Mouse (Mus musculus) stomach, embryonic 15.5 days (tissue): ENCODE data around the gene AC161166.1. TPM values are rescaled to one million over a fixed set of nuclear protein-coding genes. Genes with fewer than 3 reads are reported as not detected.

Experiments
- ATAC-seq: fragments of 200-750 bp; cut with Nextera tagmentation; 2 replicates; pipeline ENCODE4 v1.8.0; 2017; ENCODE audit warnings: low read depth, moderate number of reproducible peaks, moderate TSS enrichment; ENCODE audit not compliant: insufficient read depth, low FRiP score
- H3K27ac ChIP-seq: fragments of 300-500 bp; sonication (generic); 2 replicates; pipeline ENCODE4 v1.5.1; 2015; ENCODE audit warnings: mild to moderate bottlenecking, inconsistent platforms
- H3K27me3 ChIP-seq: fragments of 300-500 bp; sonication (generic); replicated peaks from 2 replicates; pipeline ENCODE4 v1.6.1; 2015; ENCODE audit warnings: inconsistent platforms
- H3K36me3 ChIP-seq: fragments of 300-500 bp; sonication (generic); 2 replicates; pipeline ENCODE4 v1.6.1; 2015; ENCODE audit warnings: inconsistent platforms
- H3K4me1 ChIP-seq: fragments of 300-500 bp; sonication (generic); 2 replicates; pipeline ENCODE4 v1.6.1; 2015; ENCODE audit warnings: inconsistent platforms
- H3K4me2 ChIP-seq: fragments of 300-500 bp; sonication (generic); 2 replicates; pipeline ENCODE4 v1.6.1; 2015; ENCODE audit warnings: mild to moderate bottlenecking, inconsistent platforms
- H3K4me3 ChIP-seq: fragments of 300-500 bp; sonication (generic); replicated peaks from 2 replicates; pipeline ENCODE4 v1.5.1; 2015; ENCODE audit warnings: inconsistent platforms
- H3K9ac ChIP-seq: fragments of 300-500 bp; sonication (generic); 2 replicates; pipeline ENCODE4 v1.6.1; 2015; ENCODE audit warnings: inconsistent platforms
- H3K9me3 ChIP-seq: fragments of 300-500 bp; sonication (generic); 2 replicates; pipeline ENCODE4 v1.6.1; 2016; ENCODE audit warnings: inconsistent platforms
- WGBS: fragments of 180-500 bp; shearing (Covaris S2); methylation state at CpG from one replicate; pipeline ENCODE4 v1.1.7; 2015; 5-methylcytosine and 5-hydroxymethylcytosine counted together
- polyA plus RNA-seq: library from polyadenylated mRNA; unstranded; fragments of >200 nt; fragmentation: Nextera tagmentation; extraction: Ambion mirVana; gene quantifications from 2 replicates; pipeline ENCODE4 v1.2.1, GENCODE M21; 2015

AC161166.1 gene
- polyA plus RNA-seq, 1 experiment from 2014 or later, result 0.40 TPM

DNA sequence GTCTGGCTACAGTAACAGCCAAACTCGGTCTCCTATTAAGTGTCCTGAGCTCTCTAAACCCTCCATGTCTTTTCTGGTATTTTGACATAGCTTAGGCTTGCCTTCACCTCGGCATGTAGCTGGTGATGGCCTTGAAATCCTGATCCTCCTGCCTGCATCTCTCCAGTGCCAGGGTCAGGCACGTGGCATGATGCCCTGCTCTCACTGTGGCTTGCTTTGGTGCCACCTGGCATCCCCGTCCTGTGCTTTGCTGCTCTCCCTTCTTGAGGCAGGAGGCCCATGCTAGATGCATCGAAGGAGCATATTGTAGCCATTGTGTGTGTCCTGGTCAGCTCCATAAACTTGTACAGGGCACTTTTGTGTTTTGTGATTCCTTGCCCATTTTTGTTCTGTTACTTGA lies 25.3 kb upstream of the AC161166.1 start:
- Histone ChIP-seq H3K9me3 (no peaks in the 10 kb centered on the region), H3K36me3 (peaks cover 18% of the 10 kb centered on the region), H3K4me1 (peaks cover 7% of the 10 kb centered on the region; the same call in 1 of the 2 replicates), H3K4me2 (no peak overlapping the region), H3K27ac (no peak overlapping the region), H3K4me3 (no peak overlapping the region), H3K27me3 (no peaks in the 10 kb centered on the region), H3K9ac (no peak overlapping the region)
- ATAC-seq, result no peak
- 71% methylated on average over 5 of the region's 5 CpGs for WGBS

DNA sequence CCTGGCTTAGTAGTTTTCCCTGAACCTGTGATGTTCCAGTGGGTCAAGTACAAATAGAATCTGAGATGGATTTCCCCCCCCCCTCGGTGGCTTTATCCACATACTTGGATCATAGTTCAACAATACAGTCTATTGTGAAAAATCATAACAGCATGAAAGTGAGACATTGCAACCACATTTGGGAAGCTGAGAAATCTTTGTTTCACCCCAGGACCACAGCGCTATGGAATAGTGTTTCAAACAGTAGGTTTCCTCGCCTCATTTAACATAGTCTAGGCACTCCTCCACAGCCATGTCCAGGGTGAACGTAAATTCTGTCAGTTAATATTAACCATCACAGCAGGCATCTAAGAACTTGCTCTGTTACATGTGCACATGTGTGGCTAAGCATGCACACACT lies 24.8 kb upstream of the AC161166.1 start:
- ATAC-seq, result no peak
- no peaks in the 10 kb centered on the region for H3K27me3 ChIP-seq
- 79% methylated on average over 4 of the region's 4 CpGs for WGBS
- H3K4me2 ChIP-seq, result no peak overlapping the region
- H3K9me3 ChIP-seq, result no peaks in the 10 kb centered on the region
- no peak overlapping the region for H3K4me3 ChIP-seq
- no peak overlapping the region for H3K9ac ChIP-seq
- H3K4me1 ChIP-seq, result peaks cover 12% of the 10 kb centered on the region
- no peak overlapping the region for H3K27ac ChIP-seq
- peaks cover 18% of the 10 kb centered on the region for H3K36me3 ChIP-seq

DNA sequence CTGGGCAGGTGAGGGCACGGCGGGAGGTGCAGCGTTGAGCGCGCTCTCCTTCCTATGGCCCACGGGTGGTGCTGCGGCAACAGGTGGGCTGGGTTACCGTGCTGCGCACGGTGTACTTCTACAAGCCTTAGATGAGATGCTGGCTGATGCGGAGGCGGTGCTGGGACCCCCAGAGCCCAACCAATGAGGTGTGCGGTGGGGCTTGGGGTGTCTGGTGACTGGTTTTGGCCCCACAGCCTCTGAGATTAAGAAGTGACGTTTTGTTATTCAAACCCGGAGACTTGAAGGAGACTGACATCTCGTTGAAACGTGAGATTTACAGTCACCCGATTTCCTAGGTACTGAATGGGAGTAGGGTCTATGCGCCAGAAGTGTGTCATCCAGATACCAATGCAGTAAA lies 22.0 kb upstream of the AC161166.1 start:
- WGBS, result 60% methylated on average over 19 of the region's 19 CpGs
- H3K9ac ChIP-seq, result no peak overlapping the region
- H3K4me2 ChIP-seq, result no peak overlapping the region
- H3K27me3 ChIP-seq, result no peaks in the 10 kb centered on the region
- no peak overlapping the region for H3K27ac ChIP-seq
- H3K4me3 ChIP-seq, result no peak overlapping the region
- no peaks in the 10 kb centered on the region for H3K9me3 ChIP-seq
- H3K4me1 ChIP-seq, result peaks cover 20% of the 10 kb centered on the region
- ATAC-seq, result no peak
- peaks cover 18% of the 10 kb centered on the region for H3K36me3 ChIP-seq

DNA sequence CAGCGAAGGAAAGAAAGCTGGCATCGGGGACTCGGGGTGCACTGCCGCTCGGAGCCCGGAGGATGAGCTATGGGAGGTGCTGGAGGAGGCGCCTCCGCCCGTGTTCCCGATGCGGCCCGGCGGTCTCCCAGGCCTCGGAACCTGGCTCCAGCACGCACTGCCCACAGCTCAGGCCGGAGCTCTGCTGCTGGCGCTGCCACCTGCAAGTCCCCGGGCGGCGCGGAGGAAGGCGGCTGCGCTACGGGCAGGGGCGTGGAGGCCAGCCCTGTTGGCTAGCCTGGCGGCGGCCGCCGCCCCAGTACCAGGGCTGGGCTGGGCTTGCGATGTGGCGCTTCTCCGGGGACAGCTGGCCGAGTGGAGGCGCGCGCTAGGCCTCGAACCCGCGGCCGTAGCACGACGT lies 21.6 kb upstream of the AC161166.1 start:
- H3K4me3 ChIP-seq, result no peak overlapping the region
- peaks cover 18% of the 10 kb centered on the region for H3K36me3 ChIP-seq
- no peak overlapping the region for H3K27ac ChIP-seq
- H3K4me1 ChIP-seq, result peaks cover 23% of the 10 kb centered on the region
- no peak overlapping the region for H3K9ac ChIP-seq
- H3K9me3 ChIP-seq, result no peaks in the 10 kb centered on the region
- no peak overlapping the region for H3K4me2 ChIP-seq
- 67% methylated on average over 42 of the region's 42 CpGs for WGBS
- ATAC-seq, result no peak
- H3K27me3 ChIP-seq, result no peaks in the 10 kb centered on the region

DNA sequence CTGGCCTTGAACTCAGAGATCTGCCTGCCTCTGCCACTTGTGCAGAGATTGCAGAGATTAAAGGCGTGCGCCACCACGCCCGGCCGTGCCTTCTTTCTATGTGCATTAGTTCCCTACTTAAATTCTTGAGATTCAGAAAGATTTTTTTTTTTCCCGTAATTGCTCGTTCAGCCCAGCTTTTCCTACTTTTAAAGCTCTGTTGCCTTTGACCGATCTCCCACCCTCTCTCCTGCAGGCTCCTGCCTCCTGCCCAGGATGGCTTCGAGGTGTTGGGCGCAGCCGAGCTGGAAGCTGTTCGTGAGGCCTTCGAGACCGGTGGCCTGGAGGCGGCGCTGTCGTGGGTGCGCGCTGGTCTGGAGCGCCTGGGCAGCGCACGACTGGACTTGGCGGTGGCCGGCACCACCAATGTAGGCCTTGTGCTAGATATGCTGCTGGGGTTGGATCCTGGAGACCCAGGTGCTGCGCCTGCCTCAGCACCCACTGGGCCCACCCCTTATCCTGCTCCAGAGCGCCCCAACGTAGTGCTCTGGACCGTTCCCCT lies 20.8 kb upstream of the AC161166.1 start:
- 78% methylated on average over 28 of the region's 28 CpGs for WGBS
- Histone ChIP-seq H3K27me3 (no peaks in the 10 kb centered on the region), H3K9me3 (no peaks in the 10 kb centered on the region), H3K9ac (no peak overlapping the region), H3K4me3 (no peak overlapping the region), H3K4me2 (no peak overlapping the region), H3K4me1 (peaks cover 23% of the 10 kb centered on the region), H3K27ac (no peak overlapping the region), H3K36me3 (peaks cover 18% of the 10 kb centered on the region)
- ATAC-seq, result no peak

DNA sequence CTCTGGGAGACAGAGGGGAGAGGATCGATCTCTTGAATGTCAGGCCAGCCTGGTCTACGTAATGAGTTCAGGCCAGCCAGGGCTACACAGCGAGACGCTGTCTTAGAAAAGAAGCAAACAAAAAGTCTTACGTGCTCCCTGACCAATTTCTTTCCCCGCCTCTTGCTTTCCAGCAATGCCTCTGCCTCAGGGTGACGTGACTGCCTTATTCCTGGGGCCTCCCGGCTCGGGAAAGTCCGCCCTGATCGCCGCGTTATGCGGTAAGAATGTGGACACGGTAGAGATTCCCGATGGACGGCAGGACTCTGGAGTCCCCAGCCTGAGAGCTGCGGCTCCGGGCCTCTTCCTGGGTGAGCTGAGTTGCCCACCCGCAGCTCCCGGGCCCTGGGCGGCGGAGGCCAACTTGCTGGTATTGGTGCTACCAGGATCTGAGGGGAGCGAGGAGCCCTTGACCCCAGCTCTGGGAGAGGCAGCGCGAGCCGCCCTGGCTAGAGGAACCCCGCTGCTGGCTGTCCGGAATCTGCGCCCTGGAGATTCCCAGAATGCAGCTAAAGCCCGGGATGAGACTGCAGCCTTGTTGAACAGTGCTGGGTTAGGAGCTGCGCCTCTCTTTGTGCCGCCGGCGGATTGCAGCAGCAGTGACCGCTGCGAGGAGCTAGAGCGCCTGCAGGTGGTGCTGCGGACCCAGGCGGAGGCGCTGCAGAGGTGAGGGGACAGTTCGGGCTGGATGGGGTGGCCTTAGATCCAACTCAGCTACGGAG lies 19.1 kb upstream of the AC161166.1 start:
- peaks cover 23% of the 10 kb centered on the region for H3K4me1 ChIP-seq
- H3K36me3 ChIP-seq, result peaks cover 18% of the 10 kb centered on the region
- H3K27me3 ChIP-seq, result no peaks in the 10 kb centered on the region
- H3K4me3 ChIP-seq, result peak overlapping the region; percentile 57
- peak overlapping the region; percentile 70 for H3K9ac ChIP-seq
- H3K9me3 ChIP-seq, result no peaks in the 10 kb centered on the region
- peak; percentile 57 for ATAC-seq
- under 1% methylated on average over 43 of the region's 43 CpGs for WGBS
- H3K4me2 ChIP-seq, result peak overlapping the region; percentile 93
- H3K27ac ChIP-seq, result peak overlapping the region; percentile 83

DNA sequence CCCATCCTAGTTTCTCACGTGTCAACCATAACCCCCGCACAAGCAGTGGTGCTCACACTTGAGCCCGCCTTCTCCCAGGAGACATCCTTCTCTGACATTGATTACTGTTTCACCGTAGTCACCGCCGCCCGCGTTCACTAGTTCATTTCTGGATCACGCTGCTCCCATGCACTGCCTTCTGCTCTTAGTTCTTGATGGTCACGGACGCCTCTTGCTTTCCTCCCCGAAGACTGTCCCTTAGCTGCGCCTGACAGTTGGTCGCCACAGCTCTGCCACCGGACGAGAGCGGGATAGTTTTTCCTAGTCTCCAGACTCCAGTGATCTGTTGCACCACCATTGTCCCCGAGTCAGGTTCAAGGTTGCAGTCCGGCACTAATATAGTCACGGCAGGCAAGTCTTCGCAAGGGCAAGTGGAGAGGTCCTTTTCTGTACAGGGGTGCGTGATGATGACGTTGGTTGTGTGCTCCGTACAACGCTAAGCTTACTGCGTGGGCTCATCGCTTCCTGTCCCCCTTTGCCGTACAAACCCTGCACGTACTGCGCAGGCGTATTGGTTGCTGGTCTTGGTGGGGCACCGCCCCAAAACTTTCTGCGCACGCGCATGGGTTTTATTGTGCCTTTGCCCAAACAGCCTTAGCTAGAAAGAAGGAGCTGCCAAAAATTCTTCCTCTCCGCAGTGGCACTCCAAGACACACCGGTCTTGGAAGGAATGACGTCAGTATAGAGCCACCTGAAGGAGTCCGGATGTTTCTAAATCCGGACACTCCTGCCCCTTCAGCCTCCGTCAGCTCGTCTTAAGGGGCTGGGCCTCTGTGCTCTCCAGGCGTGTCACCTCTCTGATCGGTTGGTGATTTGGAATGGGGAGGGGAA lies 18.0 kb upstream of the AC161166.1 start, which contains the start of gene Irgq:
TSS of gene Irgq (plus strand) at position 628 of the 870 bp plus-strand sequence.
- ATAC-seq, result peak; percentile 93
- peak within 1 kb of the TSS; percentile 93 for H3K4me2 ChIP-seq
- under 1% methylated on average over 44 of the region's 44 CpGs for WGBS

DNA sequence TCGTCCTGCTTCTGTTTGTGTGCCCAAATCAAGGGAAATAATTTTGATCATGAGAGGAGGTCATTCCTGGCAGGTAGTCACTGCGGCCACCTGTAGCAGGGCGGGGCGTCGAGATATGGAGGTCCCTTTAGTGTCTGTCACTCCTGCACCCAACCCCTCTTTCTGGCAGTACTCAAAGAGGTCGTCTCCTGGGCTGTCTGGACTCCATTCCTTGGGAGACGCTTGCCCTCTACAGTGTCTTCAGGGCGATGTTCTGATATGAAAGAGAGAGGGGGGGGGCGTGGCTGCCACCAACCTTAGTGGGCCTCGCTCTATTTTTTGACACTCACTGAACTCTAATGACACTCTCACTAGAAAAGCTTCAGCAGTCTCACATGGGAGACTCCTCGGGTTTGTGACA lies 17.3 kb upstream of the AC161166.1 start:
- Histone ChIP-seq H3K4me2 (peak overlapping the region; percentile 93), H3K9me3 (no peaks in the 10 kb centered on the region), H3K9ac (peak overlapping the region; percentile 55), H3K4me1 (peaks cover 23% of the 10 kb centered on the region), H3K36me3 (peaks cover 11% of the 10 kb centered on the region), H3K4me3 (peak overlapping the region; percentile 57), H3K27me3 (no peaks in the 10 kb centered on the region), H3K27ac (peak overlapping the region; percentile 92; the same call in 1 of the 2 replicates)
- ATAC-seq, result no peak
- 47% methylated on average over 11 of the region's 11 CpGs for whole genome bisulfite sequencing

More for the DNA sequence above, 18.0 kb upstream of the AC161166.1 start, which contains the start of gene Irgq:
- Histone ChIP-seq H3K4me3 (peak within 1 kb of the TSS; percentile 57), H3K27me3 (no peaks in the 10 kb centered on the region), H3K4me1 (peaks cover 23% of the 10 kb centered on the region), H3K27ac (peak within 1 kb of the TSS; percentile 92), H3K9me3 (no peaks in the 10 kb centered on the region), H3K9ac (peak within 1 kb of the TSS; percentile 70), H3K36me3 (peaks cover 11% of the 10 kb centered on the region)

DNA sequence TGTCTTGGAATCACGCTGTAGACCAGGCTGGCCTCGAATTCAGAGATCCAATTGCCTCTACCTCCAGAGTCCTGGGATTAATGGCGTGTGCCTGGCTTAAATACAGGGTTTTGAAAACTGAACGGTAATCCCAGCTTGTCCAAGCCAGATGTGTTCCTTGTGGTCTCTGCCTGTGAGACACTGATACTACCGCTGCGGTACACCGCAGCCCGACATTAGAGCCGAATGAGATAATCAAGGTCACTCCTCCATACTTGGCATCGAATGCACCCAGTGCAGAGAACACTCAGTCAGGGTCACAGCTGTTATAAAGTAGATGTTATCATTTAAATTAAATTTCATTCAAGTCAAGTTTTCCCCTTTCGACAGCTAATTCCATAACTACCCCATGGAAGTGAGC lies 16.6 kb upstream of the AC161166.1 start:
- no peak overlapping the region for H3K9ac ChIP-seq
- H3K36me3 ChIP-seq, result peaks cover 9% of the 10 kb centered on the region
- 91% methylated on average over 11 of the region's 11 CpGs for WGBS
- H3K9me3 ChIP-seq, result no peaks in the 10 kb centered on the region
- no peaks in the 10 kb centered on the region for H3K27me3 ChIP-seq
- H3K4me1 ChIP-seq, result peaks cover 21% of the 10 kb centered on the region
- H3K4me3 ChIP-seq, result no peak overlapping the region
- ATAC-seq, result no peak
- H3K4me2 ChIP-seq, result no peak overlapping the region
- H3K27ac ChIP-seq, result no peak overlapping the region

DNA sequence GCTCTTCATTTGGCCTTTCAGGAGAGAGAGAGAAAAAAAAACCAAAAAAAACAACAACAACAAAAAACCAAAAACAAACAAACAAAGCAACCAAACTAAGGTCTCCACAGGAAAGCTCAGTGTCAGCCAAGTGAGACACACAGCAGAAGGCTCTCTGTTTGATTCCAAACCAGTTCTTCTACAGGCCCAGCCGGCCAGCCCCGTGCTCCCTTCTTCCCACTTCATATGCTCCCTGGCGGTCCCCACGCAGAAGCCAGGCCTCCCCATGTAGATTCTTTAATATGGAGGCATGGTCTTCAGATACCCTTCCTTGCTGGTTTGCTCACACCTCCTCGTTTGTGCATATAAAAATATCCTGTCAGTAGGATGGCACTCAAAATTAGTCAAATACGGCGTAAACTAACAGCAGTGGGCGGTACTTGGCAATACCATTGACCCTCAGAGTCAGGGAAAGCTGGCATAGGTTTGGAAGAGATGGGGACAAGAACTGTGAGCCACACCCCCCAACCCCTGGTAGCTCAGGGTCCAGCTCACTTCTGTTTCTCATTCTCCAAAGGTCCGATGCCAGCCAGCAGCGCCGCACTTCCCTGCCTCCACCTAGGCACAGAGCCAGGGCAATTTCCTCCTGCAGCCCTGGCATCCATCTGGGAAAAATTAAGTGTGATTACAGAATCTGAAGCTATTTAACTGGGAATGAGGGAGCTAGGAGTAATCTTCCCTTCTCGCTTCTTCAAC lies 13.6 kb upstream of the AC161166.1 start:
- H3K27ac ChIP-seq, result no peak overlapping the region
- WGBS, result 87% methylated on average over 12 of the region's 12 CpGs

DNA sequence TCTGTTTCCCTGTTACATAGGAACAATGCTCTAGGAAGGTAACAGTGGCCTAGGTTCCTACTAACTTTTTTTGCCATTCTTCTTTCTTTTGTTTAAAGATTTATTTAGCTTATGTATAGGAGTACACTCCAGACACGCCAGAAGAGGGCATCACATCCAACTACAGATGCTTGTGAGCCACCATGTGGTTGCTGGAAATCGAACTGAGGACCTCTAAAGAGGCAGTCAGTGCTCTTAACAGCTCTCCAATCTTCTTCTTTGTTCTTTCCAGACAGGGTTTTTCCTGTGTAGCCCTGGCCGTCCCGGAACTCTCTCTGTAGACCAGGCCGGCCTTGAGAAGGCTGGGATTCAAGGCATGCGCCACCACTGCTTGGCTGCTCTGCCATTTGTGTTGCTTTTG lies 12.7 kb upstream of the AC161166.1 start:
- no peaks in the 10 kb centered on the region for H3K27me3 ChIP-seq
- H3K9me3 ChIP-seq, result no peaks in the 10 kb centered on the region
- no peak overlapping the region for H3K4me2 ChIP-seq
- H3K9ac ChIP-seq, result no peak overlapping the region
- WGBS, result 82% methylated on average over 6 of the region's 6 CpGs
- H3K27ac ChIP-seq, result no peak overlapping the region
- no peak overlapping the region for H3K4me3 ChIP-seq
- peaks cover 7% of the 10 kb centered on the region; the same call in 1 of the 2 replicates for H3K4me1 ChIP-seq
- H3K36me3 ChIP-seq, result no peaks in the 10 kb centered on the region
- ATAC-seq, result no peak

More for the DNA sequence above, 13.6 kb upstream of the AC161166.1 start:
- no peak for ATAC-seq
- Histone ChIP-seq H3K9me3 (no peaks in the 10 kb centered on the region), H3K4me2 (no peak overlapping the region), H3K9ac (no peak overlapping the region), H3K27me3 (no peaks in the 10 kb centered on the region), H3K4me1 (peaks cover 7% of the 10 kb centered on the region; the same call in 1 of the 2 replicates), H3K4me3 (no peak overlapping the region), H3K36me3 (no peaks in the 10 kb centered on the region)
